Mouse (Mus musculus) right cerebral cortex, adult 18-20 months (tissue): ENCODE data around the gene Zfp54.
"Not testable (repeated sequence)": the region's sequence is repeated elsewhere in the genome, so short reads cannot be mapped to it uniquely, and the experiment has no call there.

Experiments used
- DNase-seq: peaks from one replicate; pipeline ENCODE4 v3.0.0; 2022; ENCODE audit warnings: mixed read lengths

The Zfp54 gene

GRCm38 (mm10) chr17:21422664-21423599, at the start of gene Zfp54:
Gene Zfp54 (plus strand): TSS chr17:21423227.
- DNase-seq = peak; percentile 38

DNA sequence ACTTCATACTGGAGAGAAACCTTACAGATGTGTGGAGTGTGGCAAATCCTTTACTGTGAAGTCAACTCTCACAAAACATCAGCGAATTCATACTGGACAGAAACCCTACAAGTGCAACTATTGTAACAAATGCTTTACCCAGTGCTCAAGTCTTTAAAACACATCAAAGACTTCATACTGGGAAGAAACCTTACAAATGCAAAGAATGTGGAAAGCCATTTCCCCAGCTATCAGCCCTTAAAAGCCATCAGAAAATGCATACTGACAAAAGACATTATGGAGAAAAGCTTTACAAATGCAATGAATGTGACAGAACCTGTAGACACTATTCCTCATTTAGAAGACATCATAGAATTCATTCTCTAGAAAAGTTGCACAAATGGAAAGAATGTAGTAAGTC, 47.7 kb upstream of the Zfp54 start:
- DNase-seq = no peak

DNA sequence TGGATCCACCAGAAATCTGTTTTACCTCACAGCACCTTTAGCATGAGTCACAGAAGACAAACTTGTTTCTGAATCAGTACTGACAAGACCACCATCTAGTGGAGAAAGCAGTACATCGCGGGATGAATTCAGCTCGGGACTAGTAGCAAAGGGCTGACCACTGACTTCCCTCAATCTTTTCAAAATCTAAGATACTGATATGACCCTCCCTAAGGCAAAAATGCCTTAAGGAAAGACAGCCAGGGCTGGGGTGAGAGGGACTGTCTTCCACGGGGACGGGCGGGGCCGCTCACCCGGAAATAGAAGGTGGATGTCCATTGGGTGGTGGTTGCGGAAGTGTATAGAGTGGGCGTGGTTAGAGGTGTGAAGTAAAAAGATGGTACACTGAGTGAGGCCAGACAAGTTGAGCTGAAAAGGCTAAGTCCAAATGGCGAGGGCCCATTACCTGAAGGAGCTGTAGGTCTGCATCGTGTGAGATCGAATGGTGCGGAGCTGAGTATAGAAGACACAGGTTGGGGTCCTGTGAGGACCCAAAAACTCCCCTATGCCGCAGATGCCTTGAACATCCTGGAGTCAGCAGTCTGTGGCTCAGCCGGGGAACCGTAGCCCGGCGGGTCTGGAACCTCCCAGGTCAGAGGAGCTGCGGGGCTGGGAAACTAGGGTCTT, 39.5 kb upstream of the Zfp54 start, which contains the start of gene Zfp677:
Zfp677 (plus strand) TSS at position 358 of the 666 bp plus-strand sequence.
- DNase-seq = peak; percentile 50

DNA sequence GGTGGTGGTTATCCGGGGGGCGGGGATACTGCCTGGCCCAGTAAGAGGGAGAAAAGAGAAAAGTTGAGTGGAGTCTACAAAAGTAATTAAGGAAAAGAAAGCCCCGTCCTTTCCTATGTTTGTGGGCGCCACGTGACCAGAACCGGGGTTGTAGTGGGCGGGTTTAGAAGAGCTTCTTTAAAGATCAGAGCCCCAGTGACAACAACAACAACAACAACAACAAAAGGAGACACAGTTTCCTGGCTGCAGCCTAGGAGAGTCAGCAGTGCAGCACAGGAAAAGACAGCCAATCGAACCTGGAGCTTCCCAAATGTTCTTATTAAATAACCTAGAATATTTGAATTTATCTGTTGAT, 39.0 kb upstream of the Zfp54 start:
- DNase-seq = no peak

- DNase-seq = not testable (repeated sequence)
Observed at GRCm38 (mm10) chr17:21438806-21439400, 15.9 kb downstream of the Zfp54 start.

- DNase-seq = peak; percentile 79
Observed at GRCm38 (mm10) chr17:21449669-21450068, 26.6 kb downstream of the Zfp54 start.

DNA sequence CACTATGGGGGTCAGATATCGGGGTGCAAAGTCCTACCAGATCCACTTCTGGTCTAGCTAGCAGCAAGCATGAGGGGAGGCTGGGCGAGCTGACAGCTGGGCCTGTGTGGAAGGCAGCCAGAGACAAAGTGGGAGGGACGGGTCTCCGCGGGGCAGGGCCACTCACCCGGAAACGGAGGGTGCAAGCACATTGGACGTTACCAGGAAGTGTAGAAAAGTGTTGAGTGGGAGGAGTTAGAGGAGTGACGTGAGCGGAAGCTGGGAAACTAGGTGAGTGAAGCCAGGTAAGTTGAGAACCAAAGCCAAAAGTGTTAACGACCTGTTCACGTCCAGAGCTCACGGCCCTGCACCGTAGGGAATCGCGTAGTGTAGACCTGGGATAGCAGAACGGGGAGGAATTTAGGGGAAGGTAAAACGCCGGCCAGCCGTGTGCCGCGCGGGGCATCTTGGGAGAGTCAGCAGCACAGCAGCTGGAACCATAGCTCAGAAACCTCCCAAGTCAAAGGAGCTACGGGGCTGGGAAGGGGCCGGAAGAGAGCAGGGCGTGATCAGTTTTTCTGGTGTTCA, 27.2 kb downstream of the Zfp54 start, which contains the start of gene Zfp51:
Zfp51 (plus strand) TSS at position 237 of the 567 bp plus-strand sequence.
- peak; percentile 89 for DNase-seq

- DNase-seq = no peak
Observed at GRCm38 (mm10) chr17:21463550-21463949, 40.5 kb downstream of the Zfp54 start.

DNA sequence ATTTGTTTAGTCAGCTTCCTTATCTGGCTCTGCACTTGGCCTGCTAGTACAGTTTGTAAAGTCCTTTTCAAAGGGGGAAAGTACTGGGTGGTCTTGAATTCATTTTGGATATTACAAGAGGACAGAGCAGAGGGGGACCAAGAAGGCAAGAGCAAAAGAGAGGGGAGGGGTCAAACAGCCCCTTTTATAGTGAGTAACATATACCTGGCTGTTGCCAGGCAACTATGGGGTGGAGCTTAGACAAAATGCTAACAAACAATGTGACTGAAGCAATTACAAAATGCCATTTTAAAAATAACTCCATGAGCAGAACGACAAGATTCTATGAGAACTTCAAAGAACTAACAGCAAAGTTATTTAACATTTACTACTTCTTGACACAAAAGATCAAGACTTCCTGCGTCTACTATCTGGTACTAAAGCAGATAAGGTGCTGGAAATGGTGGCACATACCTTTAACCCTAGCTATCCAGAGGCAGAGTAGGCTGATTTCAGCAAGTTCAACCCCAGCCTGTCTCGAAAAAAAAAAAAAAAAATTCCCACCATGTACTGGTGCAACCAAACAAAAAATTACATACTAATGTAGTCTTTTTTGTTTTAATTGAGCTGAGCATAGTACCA, 49.1 kb downstream of the Zfp54 start:
- no peak for DNase-seq

- no peak for DNase-seq
Observed at GRCm38 (mm10) chr17:21472653-21473307, 49.8 kb downstream of the Zfp54 start.

- no peak for DNase-seq
Observed at GRCm38 (mm10) chr17:21473362-21474190, 50.5 kb downstream of the Zfp54 start.

DNA sequence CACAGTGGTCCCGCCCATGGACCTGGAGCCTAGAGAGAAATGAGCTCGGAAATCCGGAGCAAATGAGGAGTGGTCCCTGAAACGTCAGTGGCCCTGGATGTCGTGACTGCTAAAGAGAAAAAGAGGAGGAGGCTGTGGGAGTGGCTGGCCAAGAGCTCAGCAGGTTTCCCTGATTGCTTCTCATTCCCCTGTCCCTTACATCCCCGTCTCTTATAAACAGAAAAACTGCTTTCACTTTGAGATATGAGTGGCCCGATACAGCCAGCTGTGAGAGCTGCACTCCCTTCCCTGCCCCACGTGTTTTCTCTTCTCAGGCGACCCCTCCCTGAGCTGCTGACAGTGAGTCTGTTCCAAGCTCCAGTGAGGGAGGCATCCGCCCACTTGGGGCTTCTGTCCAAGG, 51.7 kb downstream of the Zfp54 start:
- DNase-seq = not testable (repeated sequence)

GRCm38 (mm10) chr17:21475290-21475689, 52.3 kb downstream of the Zfp54 start:
- not testable (repeated sequence) for DNase-seq

DNA sequence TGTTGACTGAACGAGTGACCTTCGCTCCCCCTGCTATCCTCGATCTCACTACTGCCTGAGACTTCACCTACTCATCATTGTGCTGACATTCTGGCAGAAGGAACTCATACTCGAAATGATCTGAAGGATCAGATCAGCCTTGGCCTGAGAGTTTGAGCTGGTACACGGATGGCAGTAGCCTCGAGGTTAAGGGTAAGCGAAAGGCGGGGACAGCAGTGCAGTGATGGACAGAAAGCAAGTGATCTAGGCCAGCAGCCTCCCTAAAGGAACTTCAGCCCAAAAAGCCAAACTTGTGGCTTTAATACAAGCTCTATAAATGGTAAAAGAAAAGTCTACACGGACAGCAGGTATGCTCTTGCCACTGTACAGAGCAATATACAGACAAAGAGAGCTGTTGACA, 53.3 kb downstream of the Zfp54 start:
- DNase-seq = not testable (repeated sequence)

- DNase-seq = not testable (repeated sequence)
Observed at GRCm38 (mm10) chr17:21478103-21478777, 55.2 kb downstream of the Zfp54 start.
